Mouse (Mus musculus) hindbrain, embryonic 11.5 days (tissue): ENCODE data around the gene H2al2a. TPM values are rescaled to one million over a fixed set of nuclear protein-coding genes. Genes with fewer than 3 reads are reported as not detected.
"Not testable (repeated sequence)": the region's sequence is repeated elsewhere in the genome, so short reads cannot be mapped to it uniquely, and the experiment has no call there.

Experiments used
- ATAC-seq: fragments of 200-750 bp; cut with Nextera tagmentation; 2 replicates; pipeline ENCODE4 v1.8.0; 2017; ENCODE audit warnings: mild to moderate bottlenecking, moderate TSS enrichment, moderate library complexity; ENCODE audit not compliant: low FRiP score
- DNase-seq: peaks from one replicate; pipeline ENCODE4 v3.0.0-alpha.2; 2015; ENCODE audit warnings: low spot score
- H3K27ac ChIP-seq: fragments of 300-500 bp; sonication (generic); 2 replicates; pipeline ENCODE4 v1.5.1; 2014; ENCODE audit warnings: mild to moderate bottlenecking, low read depth, low read length
- H3K27me3 ChIP-seq: fragments of 300-500 bp; sonication (generic); 2 replicates; pipeline ENCODE4 v1.6.1; 2014; ENCODE audit warnings: mild to moderate bottlenecking, low read length, moderate library complexity, mixed read lengths; ENCODE audit not compliant: control insufficient read depth, insufficient read depth
- H3K36me3 ChIP-seq: fragments of 300-500 bp; sonication (generic); 2 replicates; pipeline ENCODE4 v1.6.1; 2014; ENCODE audit warnings: mild to moderate bottlenecking, low read length, moderate library complexity, mixed read lengths; ENCODE audit not compliant: control insufficient read depth, insufficient read depth
- H3K4me1 ChIP-seq: fragments of 300-500 bp; sonication (generic); replicated peaks from 2 replicates; pipeline ENCODE4 v1.6.1; 2014; ENCODE audit warnings: low read length, mixed read lengths; ENCODE audit not compliant: control insufficient read depth, insufficient read depth
- H3K4me2 ChIP-seq: fragments of 300-500 bp; sonication (generic); replicated peaks from 2 replicates; pipeline ENCODE4 v1.6.1; 2014; ENCODE audit warnings: mild to moderate bottlenecking, low read depth, low read length
- H3K4me3 ChIP-seq: fragments of 300-500 bp; sonication (generic); 2 replicates; pipeline ENCODE4 v1.5.1; 2014; ENCODE audit warnings: low read depth, low read length
- H3K9ac ChIP-seq: fragments of 300-500 bp; sonication (generic); 2 replicates; pipeline ENCODE4 v1.6.1; 2014; ENCODE audit warnings: low read depth, low read length
- H3K9me3 ChIP-seq: fragments of 300-500 bp; sonication (generic); 2 replicates; pipeline ENCODE4 v1.6.1; 2016; ENCODE audit warnings: low read length; ENCODE audit not compliant: control insufficient read depth
- WGBS: fragments of 180-500 bp; shearing (Covaris S2); extraction: QIAGEN DNeasy Blood & Tissue Kit; methylation state at CpG from one replicate; pipeline ENCODE4 v1.1.7; 2014; 5-methylcytosine and 5-hydroxymethylcytosine counted together
- polyA plus RNA-seq: library from polyadenylated mRNA; unstranded; fragments of >200 nt; fragmentation: Nextera tagmentation; extraction: Ambion mirVana; gene quantifications from 2 replicates; pipeline ENCODE4 v1.2.1, GENCODE M21; 2014

The H2al2a gene
- polyA plus RNA-seq, 1 experiment from 2014 or later: not detected

DNA sequence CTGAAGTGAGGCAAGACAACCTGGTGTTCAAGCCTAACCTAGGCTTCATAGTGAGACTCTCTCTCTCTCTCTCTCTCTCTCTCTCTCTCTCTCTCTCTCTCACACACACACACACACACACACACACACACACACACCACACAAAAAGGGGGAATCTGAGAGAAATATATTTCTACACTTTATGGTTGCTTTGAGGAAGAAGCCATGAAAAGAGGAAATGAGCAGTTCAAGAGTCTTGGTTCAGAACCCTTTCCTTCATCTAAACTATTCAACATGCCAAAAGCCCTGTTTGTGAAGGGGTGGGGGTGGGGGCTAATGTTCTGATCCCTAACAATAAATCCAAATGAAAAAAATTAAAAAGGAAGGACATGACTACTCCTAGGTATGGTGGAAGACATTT is 7.2 kb downstream of the H2al2a start:
- no peaks in the 10 kb centered on the region for H3K9me3 ChIP-seq
- H3K4me3 ChIP-seq: no peak overlapping the region
- no peak overlapping the region for H3K4me2 ChIP-seq
- DNase-seq (no peak), ATAC-seq (no peak)
- no peaks in the 10 kb centered on the region for H3K27me3 ChIP-seq
- no peak overlapping the region for H3K27ac ChIP-seq
- H3K36me3 ChIP-seq: no peaks in the 10 kb centered on the region
- H3K9ac ChIP-seq: no peak overlapping the region
- no peaks in the 10 kb centered on the region for H3K4me1 ChIP-seq

DNA sequence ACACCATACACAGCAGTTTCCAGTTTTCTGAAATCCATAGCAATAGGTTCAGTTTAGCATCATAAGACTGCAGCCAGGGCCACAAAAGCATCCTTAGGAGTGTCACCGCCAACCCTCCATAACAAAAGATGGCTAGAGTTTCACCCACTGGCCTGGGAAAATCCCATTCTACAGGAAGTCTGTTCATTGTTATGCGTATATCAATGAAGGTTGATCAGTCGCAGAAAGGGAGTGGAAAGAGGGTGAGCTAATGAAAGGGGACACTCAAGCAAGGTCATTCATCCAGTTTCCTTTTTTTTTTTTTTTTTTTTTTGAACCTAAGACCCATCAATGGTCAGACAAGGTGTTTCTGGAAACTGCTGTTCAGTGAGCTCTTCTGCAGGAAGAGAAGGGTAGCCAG is 7.6 kb downstream of the H2al2a start:
- DNase-seq: no peak

DNA sequence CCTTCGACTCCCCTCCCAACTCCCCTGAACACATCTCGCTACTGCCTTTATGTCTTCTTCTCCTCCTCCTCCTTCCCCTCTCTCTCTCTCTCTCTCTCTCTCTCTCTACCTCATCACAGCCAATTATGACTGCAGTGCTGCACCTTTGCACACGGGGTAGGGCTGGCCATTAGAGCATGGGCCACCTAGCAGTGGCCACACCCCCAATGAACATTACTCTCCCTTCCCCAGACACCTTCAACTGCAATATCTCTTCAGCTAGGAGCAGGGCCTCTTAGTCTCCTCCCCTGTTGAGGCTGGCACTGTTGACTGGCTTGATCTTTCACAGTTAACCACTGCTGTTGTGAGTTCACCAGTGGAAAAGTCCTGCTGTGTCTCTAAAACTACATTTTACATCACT is 10.1 kb downstream of the H2al2a start:
- WGBS: 89% methylated on average over 3 of the region's 3 CpGs
- no peak overlapping the region for H3K4me3 ChIP-seq
- H3K9me3 ChIP-seq: no peaks in the 10 kb centered on the region
- ATAC-seq (no peak), DNase-seq (no peak)
- no peaks in the 10 kb centered on the region for H3K4me1 ChIP-seq
- H3K27ac ChIP-seq: no peak overlapping the region
- H3K36me3 ChIP-seq: no peaks in the 10 kb centered on the region
- H3K4me2 ChIP-seq: no peak overlapping the region
- no peaks in the 10 kb centered on the region for H3K27me3 ChIP-seq
- no peak overlapping the region for H3K9ac ChIP-seq

More for the DNA sequence above, 7.6 kb downstream of the H2al2a start:
- WGBS: 60% methylated on average over 3 of the region's 3 CpGs
- H3K4me3 ChIP-seq: no peak overlapping the region
- no peak overlapping the region for H3K9ac ChIP-seq
- H3K4me2 ChIP-seq: no peak overlapping the region
- no peak for ATAC-seq
- no peak overlapping the region for H3K27ac ChIP-seq
- no peaks in the 10 kb centered on the region for H3K27me3 ChIP-seq
- no peaks in the 10 kb centered on the region for H3K4me1 ChIP-seq
- no peaks in the 10 kb centered on the region for H3K9me3 ChIP-seq
- no peaks in the 10 kb centered on the region for H3K36me3 ChIP-seq

DNA sequence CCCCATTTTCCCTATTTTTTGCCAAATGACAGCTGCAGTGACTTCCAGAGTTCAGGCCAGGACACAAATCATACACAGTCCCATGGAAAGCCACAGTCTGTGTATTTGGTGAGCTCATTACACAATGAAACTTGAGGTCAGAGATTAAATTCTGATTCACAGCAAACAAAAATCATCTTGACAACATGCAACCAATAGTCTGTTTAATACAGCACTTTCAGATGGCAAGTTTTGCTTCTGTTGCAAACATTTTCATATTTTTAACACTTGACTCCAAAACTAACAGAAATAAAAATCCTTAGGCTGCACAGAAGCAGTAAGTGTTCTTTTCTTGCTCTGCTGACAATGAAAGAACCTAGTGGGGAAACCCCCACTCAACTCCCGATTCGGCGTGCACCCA is 12.0 kb downstream of the H2al2a start:
- ATAC-seq (no peak), DNase-seq (no peak)
- no peak overlapping the region for H3K27ac ChIP-seq
- no peak overlapping the region for H3K4me3 ChIP-seq
- no peaks in the 10 kb centered on the region for H3K4me1 ChIP-seq
- H3K27me3 ChIP-seq: no peaks in the 10 kb centered on the region
- H3K9me3 ChIP-seq: no peaks in the 10 kb centered on the region
- WGBS: 95% methylated on average over 3 of the region's 3 CpGs
- H3K4me2 ChIP-seq: no peak overlapping the region
- no peak overlapping the region for H3K9ac ChIP-seq
- H3K36me3 ChIP-seq: no peaks in the 10 kb centered on the region

DNA sequence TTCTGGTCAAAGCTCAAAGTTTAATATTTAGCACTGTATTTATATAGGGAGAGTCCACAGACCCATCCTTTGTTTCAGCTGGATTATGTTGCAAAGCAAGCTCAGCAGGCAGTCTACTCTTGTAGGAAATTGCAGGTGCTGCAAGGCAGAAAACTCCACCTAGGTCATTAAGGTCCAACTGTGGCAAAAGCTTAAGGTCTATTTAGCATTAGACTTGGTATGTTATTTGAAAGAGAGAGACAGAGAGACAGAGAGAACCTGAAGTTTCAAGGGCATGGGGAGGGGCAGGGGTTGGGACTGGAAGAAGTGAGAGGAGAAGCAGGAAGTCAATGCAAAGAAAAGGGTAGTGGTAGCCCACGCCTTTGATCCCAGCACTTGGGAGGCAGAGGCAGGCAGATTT is 14.0 kb downstream of the H2al2a start:
- 87% methylated on average over 1 of the region's 1 CpGs for WGBS
- no peak overlapping the region for H3K27ac ChIP-seq
- no peak overlapping the region for H3K4me3 ChIP-seq
- DNase-seq: no peak
- no peaks in the 10 kb centered on the region for H3K4me1 ChIP-seq
- no peak for ATAC-seq
- no peaks in the 10 kb centered on the region for H3K27me3 ChIP-seq
- no peak overlapping the region for H3K9ac ChIP-seq
- no peak overlapping the region for H3K4me2 ChIP-seq
- no peaks in the 10 kb centered on the region for H3K9me3 ChIP-seq
- H3K36me3 ChIP-seq: no peaks in the 10 kb centered on the region

DNA sequence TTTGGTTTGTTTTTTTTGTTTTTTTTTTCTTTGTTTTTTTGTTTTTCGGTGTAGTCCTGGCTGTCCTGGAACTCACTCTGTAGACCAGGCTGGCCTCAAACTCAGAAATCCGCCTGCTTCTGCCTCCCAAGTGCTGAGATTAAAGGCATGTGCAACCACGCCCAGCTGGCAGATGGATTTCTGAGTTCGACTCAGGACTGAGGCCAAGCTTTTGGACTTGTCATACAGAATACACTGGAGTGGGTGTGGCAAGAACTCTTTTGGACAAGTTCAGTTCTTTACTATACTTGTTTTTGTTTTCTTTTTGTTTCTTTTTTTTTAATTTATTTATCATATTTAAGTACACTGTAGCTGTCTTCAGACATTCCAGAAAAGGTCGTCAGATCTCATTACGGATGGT is 18.1 kb downstream of the H2al2a start:
- DNase-seq (no peak), ATAC-seq (no peak)
- Histone ChIP-seq H3K4me3 (no peak overlapping the region), H3K9me3 (no peaks in the 10 kb centered on the region), H3K27me3 (no peaks in the 10 kb centered on the region), H3K36me3 (no peaks in the 10 kb centered on the region), H3K9ac (no peak overlapping the region), H3K27ac (no peak overlapping the region), H3K4me1 (no peaks in the 10 kb centered on the region), H3K4me2 (no peak overlapping the region)
- WGBS: 92% methylated on average over 6 of the region's 6 CpGs

DNA sequence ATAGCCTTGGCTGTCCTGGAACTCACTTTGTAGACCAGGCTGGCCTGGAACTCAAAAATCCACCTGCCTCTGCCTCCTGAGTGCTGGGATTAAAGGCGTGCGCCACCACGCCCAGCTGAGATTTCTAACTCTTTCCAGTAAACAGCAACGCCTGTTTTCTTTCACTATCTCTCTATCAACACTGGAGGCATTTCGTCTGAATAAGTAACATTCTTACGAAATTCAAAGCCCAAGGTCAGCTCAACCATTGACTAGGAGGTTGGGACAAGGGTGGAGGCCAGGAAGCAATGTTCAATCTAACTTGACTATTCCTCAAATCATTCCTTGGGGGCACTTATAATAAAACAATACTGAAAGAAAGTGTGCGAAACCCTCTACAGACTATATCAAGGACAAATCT is 18.5 kb downstream of the H2al2a start:
- ATAC-seq, H3K9ac ChIP-seq, H3K9me3 ChIP-seq, H3K27ac ChIP-seq, H3K4me2 ChIP-seq, H3K4me3 ChIP-seq, H3K27me3 ChIP-seq, H3K36me3 ChIP-seq, DNase-seq, H3K4me1 ChIP-seq: not testable (repeated sequence)
- WGBS: 92% methylated on average over 7 of the region's 7 CpGs

DNA sequence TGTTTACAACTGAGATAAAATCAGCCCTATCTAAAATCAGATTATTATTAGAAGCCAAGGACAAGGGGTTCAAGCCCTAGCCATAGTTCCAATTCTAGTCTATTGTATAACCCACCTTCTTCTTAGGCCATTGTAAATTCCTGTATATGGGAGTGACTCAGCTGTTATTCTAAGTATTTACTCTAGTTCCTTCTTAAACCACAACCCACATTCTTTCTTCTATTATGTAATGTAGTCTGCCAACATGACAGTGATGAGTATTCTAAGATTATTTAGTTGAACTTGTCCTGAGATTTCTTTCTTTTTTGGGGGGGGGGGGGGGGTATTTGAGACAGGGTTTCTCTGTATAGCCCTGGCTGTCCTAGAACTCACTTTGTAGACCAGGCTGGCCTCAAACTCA is 19.1 kb downstream of the H2al2a start:
- not testable (repeated sequence) for H3K9ac ChIP-seq, ATAC-seq, H3K4me3 ChIP-seq

DNA sequence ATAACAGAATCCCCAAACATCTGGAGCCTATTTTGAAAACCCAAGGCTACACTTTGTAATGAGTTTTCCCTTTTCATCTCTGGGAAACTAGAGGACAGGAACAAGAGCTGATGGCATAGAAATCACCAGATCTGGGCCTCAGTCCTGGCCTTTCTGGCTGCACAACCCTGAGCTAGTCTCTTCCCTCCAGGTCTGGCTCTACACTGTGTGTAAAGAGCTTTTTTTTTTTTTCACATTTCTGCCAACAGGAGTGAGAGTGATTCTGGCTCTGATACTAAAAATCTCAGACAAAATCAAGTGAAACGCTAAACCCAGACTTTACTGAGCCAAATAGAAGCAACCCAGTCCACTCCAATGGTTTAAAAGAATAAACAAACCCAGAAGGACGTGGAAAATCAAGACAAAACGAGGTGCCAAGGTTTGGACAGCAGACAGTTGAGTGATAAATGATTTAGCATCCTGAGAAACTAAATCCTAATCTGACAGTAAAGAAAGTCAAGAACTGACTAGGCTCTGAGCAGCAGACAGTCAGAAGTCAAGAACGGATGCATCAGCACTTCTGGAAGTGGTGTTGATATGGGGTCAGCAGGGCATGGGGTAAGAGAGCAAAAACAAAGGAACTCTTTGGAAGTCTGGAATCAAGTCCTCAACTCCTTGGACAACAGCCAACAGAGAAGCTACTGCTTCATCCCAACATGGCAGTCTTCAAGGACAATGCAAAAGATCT is 21.0 kb downstream of the H2al2a start:
- no peak for DNase-seq
- 69% methylated on average over 4 of the region's 4 CpGs for WGBS
- no peaks in the 10 kb centered on the region for H3K9me3 ChIP-seq

More for the DNA sequence above, 19.1 kb downstream of the H2al2a start:
- not testable (repeated sequence) for H3K9me3 ChIP-seq, H3K27ac ChIP-seq, H3K4me1 ChIP-seq, H3K36me3 ChIP-seq, H3K27me3 ChIP-seq, DNase-seq, H3K4me2 ChIP-seq

More for the DNA sequence above, 21.0 kb downstream of the H2al2a start:
- H3K36me3 ChIP-seq: no peaks in the 10 kb centered on the region
- H3K9ac ChIP-seq: no peak overlapping the region
- H3K27me3 ChIP-seq: no peaks in the 10 kb centered on the region
- no peak overlapping the region for H3K4me3 ChIP-seq
- no peak for ATAC-seq
- no peak overlapping the region for H3K4me2 ChIP-seq
- no peak overlapping the region for H3K27ac ChIP-seq
- no peaks in the 10 kb centered on the region for H3K4me1 ChIP-seq
